Mouse (Mus musculus): ENCODE measurements around the gene Snx9.

Snx9 gene

DNA sequence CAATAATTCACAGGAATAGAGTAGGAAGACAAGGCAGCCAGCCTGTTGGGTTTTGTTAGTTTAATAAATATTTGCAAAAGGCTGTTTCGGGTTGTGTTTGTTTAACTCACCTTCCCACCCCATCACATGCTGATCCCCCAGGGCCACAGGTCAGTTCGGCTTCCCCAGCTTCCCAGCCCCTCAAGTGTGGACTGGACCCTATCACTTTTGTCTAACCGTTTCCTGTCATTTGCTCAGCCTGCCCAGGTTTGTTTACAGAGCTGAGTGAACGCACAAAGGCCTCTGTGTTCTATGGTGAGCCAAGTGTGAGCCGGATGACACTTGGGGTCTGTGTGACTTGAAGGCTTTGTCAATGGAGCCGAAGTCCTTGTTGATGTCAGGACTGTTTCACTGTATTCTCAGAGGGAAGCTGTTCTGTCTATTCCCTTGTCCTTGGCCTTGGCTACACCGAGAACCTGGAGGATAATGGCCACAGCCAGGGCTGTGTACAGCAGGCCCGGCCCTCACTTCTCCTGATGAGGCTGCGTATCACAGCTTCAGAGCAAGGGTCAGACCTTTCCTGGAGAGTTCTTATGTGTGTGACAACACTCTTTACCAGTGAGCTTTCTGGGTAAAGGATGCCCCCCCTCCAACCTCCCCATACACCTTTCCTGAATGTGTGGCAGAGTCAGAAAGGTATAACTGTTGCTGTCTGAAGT lies 124.1 kb downstream of the Snx9 start:
- DNase-seq (ENCODE audit: low spot score in 2 of 2): no peak

DNA sequence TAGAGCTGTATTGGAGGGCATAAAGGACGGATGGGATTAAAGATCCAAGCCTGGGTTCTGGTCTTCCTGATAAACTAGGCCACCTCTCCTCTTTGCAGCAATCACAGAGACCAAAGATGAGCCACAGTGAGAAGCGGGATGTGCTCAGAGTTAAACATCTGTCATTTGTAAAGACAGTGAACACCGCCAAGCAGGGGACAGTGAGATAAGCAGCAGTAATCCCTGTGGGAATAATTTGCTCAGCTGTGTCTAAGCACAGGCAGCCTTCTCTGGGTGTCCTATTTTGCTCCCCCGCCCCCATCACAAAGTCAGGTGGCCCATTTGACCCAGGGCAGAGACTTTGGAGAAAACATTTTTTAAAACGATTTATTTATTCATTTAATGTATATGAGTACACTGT lies 125.6 kb downstream of the Snx9 start:
- no peak for DNase-seq (ENCODE audit: low spot score in 2 of 2)

DNA sequence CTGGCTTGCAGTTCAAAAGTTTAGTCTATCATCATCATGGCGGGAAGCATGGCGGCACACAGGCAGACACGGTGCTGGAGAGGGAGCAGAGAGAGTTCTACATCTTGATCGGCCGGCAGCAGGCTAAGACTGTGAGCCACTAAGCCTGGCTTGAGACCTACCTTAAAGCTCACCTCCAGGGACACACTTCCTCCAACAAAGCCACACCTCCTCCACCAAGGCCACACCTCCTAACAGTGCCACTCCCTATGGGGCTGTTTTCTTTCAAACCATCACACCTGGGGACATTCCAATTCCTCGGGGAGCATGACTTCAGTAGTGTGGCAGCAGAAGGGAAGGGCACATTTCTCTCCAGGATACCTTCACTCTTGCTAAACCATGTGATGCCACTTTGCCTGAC lies 127.4 kb downstream of the Snx9 start:
- DNase-seq (ENCODE audit: low spot score in 2 of 2): no peak

DNA sequence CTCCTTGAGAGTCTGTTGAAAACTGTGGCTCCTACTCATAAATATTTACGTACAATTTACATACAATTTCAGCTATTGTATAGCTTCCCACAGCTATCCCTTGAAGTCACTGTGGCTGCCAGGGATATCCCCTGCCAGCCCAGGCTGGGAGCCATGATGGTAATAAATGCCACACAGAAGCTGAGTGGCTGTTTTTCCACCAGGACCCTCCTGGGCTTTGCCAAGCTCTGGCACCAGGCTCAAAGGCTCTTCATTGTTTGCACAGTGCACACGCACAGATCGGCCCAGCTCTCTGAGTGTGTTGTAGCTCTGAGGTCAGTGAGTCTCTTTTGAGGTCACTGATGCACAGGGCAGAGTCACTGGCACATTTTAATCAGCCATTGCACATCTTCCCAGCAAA lies 128.1 kb downstream of the Snx9 start:
- no peak for DNase-seq (ENCODE audit: low spot score in 2 of 2)

DNA sequence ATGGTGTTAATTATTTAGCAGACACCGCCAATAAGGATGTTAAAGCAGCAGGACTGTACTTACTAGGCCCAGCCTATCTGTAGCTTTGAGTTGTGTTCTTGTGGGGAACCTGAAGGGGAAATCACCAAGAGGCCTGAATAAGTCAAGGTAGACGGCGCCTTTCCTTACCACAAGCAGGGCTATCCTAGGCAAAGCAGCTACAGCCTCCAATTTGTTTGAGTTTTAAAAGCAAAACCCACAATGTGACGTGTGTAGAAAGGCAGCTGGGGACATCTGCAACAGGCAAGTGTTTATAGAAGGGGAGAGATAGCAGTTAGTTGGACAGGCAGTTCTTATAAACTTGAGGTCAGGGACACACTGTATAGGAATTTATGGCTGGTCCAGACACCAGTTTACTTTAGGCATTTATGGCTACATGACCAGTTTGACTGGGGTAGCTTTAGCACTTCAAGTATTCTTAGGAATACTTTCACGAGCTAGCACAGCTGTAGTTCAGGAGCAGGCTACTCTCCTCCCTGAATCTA lies 129.2 kb downstream of the Snx9 start:
- no peak for DNase-seq (ENCODE audit: low spot score in 2 of 2)

DNA sequence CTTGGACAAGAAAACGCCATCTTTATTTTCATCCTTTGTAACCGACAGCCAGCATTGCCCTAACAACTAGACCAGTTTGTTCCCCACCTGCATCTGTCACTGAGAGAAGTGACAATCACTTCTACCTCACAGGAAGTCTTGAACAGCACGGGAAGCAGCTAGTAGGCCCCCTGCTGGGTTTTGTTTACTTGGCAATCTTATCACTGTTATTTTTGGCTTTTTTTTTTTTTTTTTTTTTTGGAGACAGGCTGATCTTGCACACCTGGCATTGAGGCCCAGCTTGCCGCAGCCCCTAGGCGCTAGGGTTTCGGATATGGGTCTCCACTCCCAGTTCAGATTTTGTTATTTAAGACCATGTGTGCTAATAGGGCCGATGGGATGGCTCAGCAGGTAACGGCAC lies 132.4 kb downstream of the Snx9 start:
- no peak for DNase-seq (ENCODE audit: low spot score in 2 of 2)

DNA sequence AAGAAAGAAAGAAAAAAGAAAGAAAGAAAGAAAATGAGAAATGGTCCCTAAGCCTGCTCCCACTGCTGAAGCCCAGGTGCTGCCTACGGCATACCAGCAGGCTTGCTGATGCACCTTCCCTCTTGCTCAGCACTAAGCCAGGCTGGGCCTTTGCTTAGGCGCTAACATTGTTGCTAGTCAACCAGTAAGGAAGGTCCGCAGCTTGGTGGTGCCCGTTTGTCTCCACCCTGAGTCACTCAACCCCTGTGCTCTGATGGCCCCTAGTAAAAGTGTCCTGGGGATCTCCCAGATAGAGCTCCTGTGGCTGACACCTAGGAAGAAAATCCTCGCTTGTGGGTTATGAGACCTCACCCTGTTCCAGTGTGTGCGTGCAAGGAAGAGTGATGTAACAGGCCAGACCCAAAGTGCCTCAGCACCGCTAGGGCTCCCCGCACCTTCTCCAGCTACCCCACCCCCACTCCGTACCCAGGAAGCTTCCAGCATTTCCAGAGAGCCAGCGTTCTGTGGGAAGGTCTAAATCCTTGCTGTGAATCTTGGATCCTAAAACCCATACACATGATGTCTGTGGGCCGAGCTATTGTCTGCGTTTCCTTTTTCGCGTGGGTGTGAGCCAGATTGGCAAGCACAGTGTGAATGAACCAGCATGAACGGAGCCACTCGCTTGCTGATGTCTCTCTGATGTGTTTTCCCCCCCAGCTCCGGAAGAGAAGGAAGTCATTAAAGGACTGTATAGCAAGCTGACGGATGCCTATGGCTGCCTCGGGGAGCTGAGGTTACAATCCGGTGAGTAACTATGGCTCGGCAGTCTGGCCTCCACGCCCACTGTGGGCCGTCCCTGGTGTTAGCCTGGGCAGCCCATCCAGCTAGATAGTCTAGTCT lies 134.2 kb downstream of the Snx9 start:
- DNase-seq (ENCODE audit: low spot score in 2 of 2): no peak

DNA sequence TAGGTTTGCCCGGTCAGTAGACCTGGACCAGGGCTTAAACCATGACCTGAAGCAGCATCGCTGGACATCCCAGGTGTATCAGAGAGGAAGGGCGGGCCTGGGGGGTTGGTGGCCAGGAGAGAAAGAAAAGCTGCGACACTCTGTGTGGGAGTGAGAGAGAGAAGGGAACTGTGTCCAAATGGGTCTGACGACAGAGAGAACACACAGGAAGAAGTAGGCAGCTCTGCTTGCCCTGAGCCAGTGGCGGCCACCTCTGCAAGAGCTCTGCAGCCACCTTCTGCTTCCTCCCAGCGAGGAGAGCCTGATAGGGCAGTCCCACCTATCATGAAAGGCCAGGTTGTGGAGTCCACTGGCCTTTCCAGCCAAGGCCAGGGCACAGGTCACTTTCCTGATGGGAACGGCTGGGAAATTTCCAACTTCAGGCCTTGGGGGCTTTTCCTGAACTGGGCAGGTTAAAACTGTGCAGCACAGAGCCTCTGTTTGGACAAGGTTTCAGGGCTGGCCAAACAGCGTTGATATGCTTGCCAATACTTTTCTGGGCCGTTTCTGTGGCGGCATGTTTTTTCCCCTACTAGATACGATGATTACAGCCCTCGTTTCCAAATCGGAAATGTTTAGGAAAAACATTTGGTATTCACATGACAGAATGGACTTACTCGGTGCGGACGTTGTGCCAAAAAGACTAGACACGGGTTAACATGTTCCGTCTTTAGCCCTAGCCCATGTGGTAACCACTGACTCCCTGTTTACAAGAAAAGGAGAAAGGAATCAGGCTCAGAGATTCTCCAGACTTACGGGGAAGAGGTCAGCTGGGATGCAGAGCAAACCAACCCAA lies 135.3 kb downstream of the Snx9 start:
- DNase-seq (ENCODE audit: low spot score in 2 of 2): no peak

DNA sequence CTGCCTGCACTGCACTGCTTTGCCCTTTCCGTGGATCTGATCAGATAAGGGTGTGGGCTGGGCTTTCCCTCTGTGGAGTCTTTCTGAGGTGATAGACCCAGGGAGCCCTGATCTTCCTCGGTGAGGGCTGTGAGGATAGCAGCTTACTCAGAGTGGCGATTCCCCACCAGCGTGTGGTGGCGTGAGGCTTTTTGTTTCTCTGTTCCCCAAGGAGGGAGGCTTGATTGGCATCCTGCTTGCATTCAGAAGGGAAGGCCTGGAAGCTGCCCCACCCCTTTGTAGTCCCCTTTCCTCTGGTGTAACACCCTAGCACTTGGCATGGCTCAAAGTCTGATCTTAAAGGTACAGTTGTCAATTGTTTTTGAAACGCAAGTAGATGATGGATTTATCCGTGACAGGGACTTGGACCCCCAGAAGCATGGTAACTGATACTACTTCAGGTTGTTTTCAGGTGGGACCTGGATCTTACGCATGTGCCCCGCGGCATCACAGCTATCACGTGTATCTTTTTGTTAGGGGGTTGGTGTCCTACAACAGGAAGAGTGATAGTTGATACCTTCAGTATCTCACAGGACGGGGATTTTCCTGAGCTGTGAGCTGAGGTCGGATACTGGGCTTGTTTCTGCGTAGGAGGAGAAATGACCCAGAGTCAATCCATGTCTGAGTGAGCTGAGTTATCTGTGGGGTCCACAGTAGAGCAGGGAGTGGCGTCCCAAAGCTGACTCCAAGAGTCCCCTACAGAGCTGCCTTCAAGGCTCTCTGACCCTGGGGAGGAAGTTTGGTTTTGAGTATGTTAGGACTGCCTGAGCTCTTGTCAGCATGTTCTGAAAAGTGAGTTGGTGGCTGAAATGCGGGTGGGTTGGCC lies 136.2 kb downstream of the Snx9 start:
- no peak for DNase-seq (ENCODE audit: low spot score in 2 of 2)

DNA sequence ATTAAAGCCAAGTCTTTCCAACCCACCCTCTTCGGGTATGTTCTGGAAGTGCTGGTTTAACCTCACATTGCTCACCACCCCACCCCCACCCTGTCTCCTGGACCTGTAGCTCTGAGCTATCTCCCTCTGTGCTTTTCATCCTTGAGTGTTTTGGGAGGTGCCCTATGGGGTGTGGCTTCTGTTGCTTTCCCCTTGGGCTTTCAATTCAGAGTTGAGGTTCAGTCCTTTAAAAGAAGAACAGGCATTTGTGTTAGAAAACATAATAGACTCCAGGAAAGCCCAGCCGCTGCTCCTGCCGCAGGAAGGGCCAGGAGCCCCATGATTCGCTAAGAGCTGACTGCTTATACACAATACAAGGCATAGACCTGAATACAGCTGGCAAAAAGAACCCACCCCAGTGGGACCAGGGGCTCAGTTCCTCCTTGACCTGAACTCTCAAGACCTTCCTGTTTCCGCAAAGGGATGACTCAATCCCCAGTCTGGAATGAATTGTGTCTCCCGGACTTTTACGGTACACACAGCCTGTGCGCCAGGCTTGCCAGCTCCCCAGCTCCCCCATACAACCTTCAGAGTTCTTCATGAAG lies 136.9 kb downstream of the Snx9 start:
- no peak for DNase-seq (ENCODE audit: low spot score in 2 of 2)

DNA sequence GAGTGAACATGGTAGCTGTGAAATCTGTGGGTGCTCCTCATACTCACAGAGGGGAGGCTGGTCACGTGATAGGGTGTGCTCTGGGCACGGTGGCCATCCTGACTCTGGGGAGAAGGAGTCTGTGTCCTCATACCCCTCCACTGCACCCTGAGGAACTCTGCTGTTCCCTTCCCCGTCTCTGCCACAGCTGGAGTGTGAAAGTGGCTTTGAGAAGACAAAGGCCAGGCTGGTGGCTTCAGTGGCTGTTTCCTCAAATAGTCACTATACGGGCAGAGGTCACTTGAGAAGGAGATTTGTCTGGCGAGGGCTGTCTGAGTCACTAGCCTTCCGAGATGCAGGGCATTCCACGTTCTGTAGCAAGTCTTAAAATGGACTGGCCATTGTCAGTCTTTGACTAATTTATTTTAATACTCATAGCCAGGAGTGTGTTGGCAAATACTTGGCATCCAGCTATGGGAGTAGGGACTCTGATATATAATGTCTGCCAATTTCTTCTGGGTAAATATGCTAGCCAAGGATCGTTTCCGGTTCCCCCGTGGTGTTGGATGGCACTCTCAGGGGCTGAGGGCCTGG lies 137.5 kb downstream of the Snx9 start:
- DNase-seq (ENCODE audit: low spot score in 2 of 2): no peak

DNA sequence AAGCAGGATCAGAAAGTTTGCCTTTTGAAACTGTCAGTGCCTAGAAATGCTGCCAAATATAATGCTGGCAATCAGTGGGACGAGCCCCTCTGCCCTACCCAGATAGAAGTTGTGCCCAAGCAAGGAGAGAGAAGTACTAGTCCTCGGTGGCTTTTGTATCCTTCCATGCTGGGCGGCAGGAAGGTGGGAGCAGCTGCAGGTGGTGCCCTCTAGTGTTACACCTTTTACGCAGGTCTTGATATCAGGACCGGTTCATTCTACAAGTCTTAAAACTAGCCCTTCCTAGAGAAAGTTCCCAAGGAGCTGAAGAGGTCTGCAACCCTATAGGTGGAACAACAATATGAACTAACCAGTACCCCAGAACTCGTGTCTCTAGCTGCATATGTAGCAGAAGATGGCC lies 139.7 kb downstream of the Snx9 start:
- DNase-seq (ENCODE audit: low spot score in 2 of 2): no peak

Data from spleen, postnatal 4 days (tissue).